Comparison of ENCODE assay signal across 9 mouse cellular contexts in genomic region chr12:69229251-69229650, GRCm38 (mm10). TPM values are rescaled to one million over a fixed set of nuclear protein-coding genes. Genes with fewer than 3 reads are reported as not detected.
DNase-seq lines count a peak whose midpoint lies in the region; ATAC-seq and TF ChIP-seq lines count a peak whose summit lies in the region.
"Had no signal": no experiment of that assay in that cellular context is flagged by ENCODE, and none has a peak within 500 bp of the region (broad histone marks: within the 10 kb centered on the region; RNA-seq: fewer than 3 reads in every experiment).

No protein-coding gene starts in this region.

- H3K9me3 ChIP-seq in midbrain, embryonic 15.5 days = no peaks in the 10 kb centered on the region

- no peaks in the 10 kb centered on the region for H3K27me3 ChIP-seq in kidney, adult 2 months (replicated peaks; ENCODE audit: control insufficient read depth, insufficient read depth, low read length)
- no peaks in the 10 kb centered on the region for H3K27me3 ChIP-seq in midbrain, embryonic 15.5 days (replicated peaks)

- DNase-seq in kidney, adult 2 months = no peak
- DNase-seq in kidney, adult 8-10 months = no peak
- DNase-seq in ES-CJ7 (ENCODE audit: low read depth, low spot score) = peak; percentile 91
- peak; percentile 79 for DNase-seq in induced T-regulatory cell, adult 2 months (ENCODE audit: low read depth)
- DNase-seq in spleen, postnatal 4 days (ENCODE audit: low spot score in 2 of 2) = peak; percentile 60 to 79
- no peak for DNase-seq in ovary, postnatal 10 days (ENCODE audit: low spot score)
- no peak for DNase-seq in frontal cortex, postnatal 14 days (ENCODE audit: low spot score in 2 of 2)
- DNase-seq: cerebellum, adult 8-10 months had no signal

- no peak overlapping the region for H3K4me2 ChIP-seq in midbrain, embryonic 15.5 days

- no peak overlapping the region for H3K9ac ChIP-seq in midbrain, embryonic 15.5 days

- no peak overlapping the region for H3K27ac ChIP-seq in kidney, adult 2 months (ENCODE audit: insufficient read depth, low read depth, low read length)
- no peak overlapping the region for H3K27ac ChIP-seq in midbrain, embryonic 15.5 days

- no peak for TF ChIP-seq POLR2A in kidney, adult 2 months (IDR thresholded peaks at IDR 0.05; ENCODE audit: low read depth, low read length)

- H3K4me3 ChIP-seq in kidney, adult 2 months (ENCODE audit: insufficient read depth, low read depth, low read length) = no peak overlapping the region
- no peak overlapping the region for H3K4me3 ChIP-seq in midbrain, embryonic 15.5 days

- no peaks in the 10 kb centered on the region for H3K4me1 ChIP-seq in kidney, adult 2 months (ENCODE audit: control insufficient read depth, insufficient read depth, low read length)
- no peaks in the 10 kb centered on the region for H3K4me1 ChIP-seq in midbrain, embryonic 15.5 days

- WGBS in kidney, adult 2 months = 71% methylated on average over 2 of the region's 2 CpGs
- 64% methylated on average over 2 of the region's 2 CpGs for WGBS in midbrain, embryonic 15.5 days

- no peak for ATAC-seq in midbrain, embryonic 15.5 days (replicated peaks)

- no peaks in the 10 kb centered on the region for H3K36me3 ChIP-seq in kidney, adult 2 months (ENCODE audit: control insufficient read depth, insufficient read depth, low read length)
- no peaks in the 10 kb centered on the region for H3K36me3 ChIP-seq in midbrain, embryonic 15.5 days (replicated peaks)

- TF ChIP-seq CTCF in kidney, adult 2 months (conservative IDR thresholded peaks at IDR 0.05; ENCODE audit: insufficient read depth, insufficient read length, low read depth, low read length) = peak; percentile 21; the same call in 1 of the 2 replicates

RNA-seq across cellular contexts. Expression of gene Pole2, which starts 1.3 kb away (rescaled TPM):
- polyA plus RNA-seq in kidney, adult 2 months (2012; rRNA removed) = 1.9 TPM in 2 replicates
- polyA plus RNA-seq in midbrain, embryonic 15.5 days (2015; fragmentation: Nextera tagmentation; extraction: Ambion mirVana) = 3.4 and 4.5 TPM in 2 replicates

RNA-seq across cellular contexts. Expression of gene Klhdc1, which starts 11.7 kb away (rescaled TPM):
- polyA plus RNA-seq in kidney, adult 2 months (2012; rRNA removed) = 2.9 and 5.9 TPM in 2 replicates
- polyA plus RNA-seq in midbrain, embryonic 15.5 days (2015; fragmentation: Nextera tagmentation; extraction: Ambion mirVana) = 14.6 and 16.0 TPM in 2 replicates

RNA-seq across cellular contexts. Expression of gene Gm49384, which starts 25.2 kb away (rescaled TPM):
- 0.57 and 0.78 TPM in 2 replicates for polyA plus RNA-seq in kidney, adult 2 months (2012; rRNA removed)
- polyA plus RNA-seq in midbrain, embryonic 15.5 days (2015; fragmentation: Nextera tagmentation; extraction: Ambion mirVana) = 9.0 and 12.4 TPM in 2 replicates

RNA-seq across cellular contexts. Expression of gene Dnaaf2, which starts 31.0 kb away (rescaled TPM):
- polyA plus RNA-seq in kidney, adult 2 months (2012; rRNA removed) = 1.3 and 1.5 TPM in 2 replicates
- 8.2 and 8.5 TPM in 2 replicates for polyA plus RNA-seq in midbrain, embryonic 15.5 days (2015; fragmentation: Nextera tagmentation; extraction: Ambion mirVana)

RNA-seq across cellular contexts. Expression of gene Gm49383, which starts 32.3 kb away (rescaled TPM):
- 2.6 and 3.1 TPM in 2 replicates for polyA plus RNA-seq in kidney, adult 2 months (2012; rRNA removed)
- polyA plus RNA-seq in midbrain, embryonic 15.5 days (2015; fragmentation: Nextera tagmentation; extraction: Ambion mirVana) = 12.7 and 14.6 TPM in 2 replicates

Comparison
In these comparisons a context has a peak if more than half of its experiments do, and no peak if none do; other contexts are left out.
1. DNase-seq: peak in ES-CJ7 (single experiment), induced T-regulatory cell, adult 2 months (single experiment) and spleen, postnatal 4 days (2 of 2); none in kidney, adult 2 months (single experiment), kidney, adult 8-10 months (0 of 2), ovary, postnatal 10 days (single experiment) and frontal cortex, postnatal 14 days (0 of 2).